Mouse (Mus musculus): ENCODE results near the gene Hoxb5. TPM values are rescaled to one million over a fixed set of nuclear protein-coding genes. Genes with fewer than 3 reads are reported as not detected.

The Hoxb5 gene
- 1 to 10 TPM in 1 of 2 experiments, under 1 TPM in 1; 0.89 to 1.3 TPM for total RNA-seq (2021)
- long read RNA-seq, experiment 1, partial matches to known transcripts: 0 of 1 reads
- long read RNA-seq, experiment 1, other reads (novel, unspliced or antisense): 0 of 1 reads
- long read RNA-seq, experiment 2: 0 reads

- DNase-seq: peak; percentile 75
Observed at GRCm38 (mm10) chr11:96303151-96304099, at the start of gene Hoxb5. Gene Hoxb5 (plus strand): TSS chr11:96303336.

GRCm38 (mm10) chr11:96254221-96254620 lies 48.9 kb upstream of the Hoxb5 start:
- DNase-seq: no peak

- no peak for DNase-seq
Observed at GRCm38 (mm10) chr11:96255111-96255995, 47.8 kb upstream of the Hoxb5 start.

- no peak for DNase-seq
Observed at GRCm38 (mm10) chr11:96255996-96256445, 47.1 kb upstream of the Hoxb5 start.

- no peak for DNase-seq
Observed at GRCm38 (mm10) chr11:96257141-96257540, 46.0 kb upstream of the Hoxb5 start.

GRCm38 (mm10) chr11:96259038-96259437 lies 44.1 kb upstream of the Hoxb5 start:
- no peak for DNase-seq

GRCm38 (mm10) chr11:96259511-96259910 lies 43.6 kb upstream of the Hoxb5 start:
- DNase-seq: no peak

GRCm38 (mm10) chr11:96260310-96260970 lies 42.7 kb upstream of the Hoxb5 start:
- no peak for DNase-seq

GRCm38 (mm10) chr11:96261323-96261890 lies 41.7 kb upstream of the Hoxb5 start:
- DNase-seq: peak; percentile 77

GRCm38 (mm10) chr11:96262262-96262830 lies 40.8 kb upstream of the Hoxb5 start:
- DNase-seq: no peak

GRCm38 (mm10) chr11:96263636-96264389 lies 39.3 kb upstream of the Hoxb5 start:
- DNase-seq: no peak

- no peak for DNase-seq
Observed at GRCm38 (mm10) chr11:96264390-96265020, 38.6 kb upstream of the Hoxb5 start.

- no peak for DNase-seq
Observed at GRCm38 (mm10) chr11:96265954-96266353, 37.2 kb upstream of the Hoxb5 start.

GRCm38 (mm10) chr11:96267021-96267920 lies 35.9 kb upstream of the Hoxb5 start:
- DNase-seq: no peak

- no peak for DNase-seq
Observed at GRCm38 (mm10) chr11:96268031-96268745, 34.9 kb upstream of the Hoxb5 start.

GRCm38 (mm10) chr11:96269869-96270268 lies 33.3 kb upstream of the Hoxb5 start:
- DNase-seq: no peak

- DNase-seq: no peak
Observed at GRCm38 (mm10) chr11:96270996-96271540, 32.1 kb upstream of the Hoxb5 start, which contains the start of gene Hoxb9. Gene Hoxb9 (plus strand): TSS chr11:96271457.

GRCm38 (mm10) chr11:96271541-96272011 lies 31.6 kb upstream of the Hoxb5 start:
- DNase-seq: no peak

All from gastrocnemius, postnatal 10 days (tissue).